Mouse (Mus musculus) mammary gland, adult 2 months (tissue): ENCODE measurements around the gene Epor. TPM values are rescaled to one million over a fixed set of nuclear protein-coding genes. Genes with fewer than 3 reads are reported as not detected.

Experiments used
- polyA plus RNA-seq: library from polyadenylated mRNA; depleted of rRNA; stranded (reverse); fragments of >200 nt; gene quantifications from 2 replicates; pipeline ENCODE4 v1.2.3, GENCODE M21; 2012; ENCODE audit warnings: low replicate concordance; rRNA removed

Gene Epor
- polyA plus RNA-seq: 14.0 and 19.5 TPM in 2 replicates

DNA sequence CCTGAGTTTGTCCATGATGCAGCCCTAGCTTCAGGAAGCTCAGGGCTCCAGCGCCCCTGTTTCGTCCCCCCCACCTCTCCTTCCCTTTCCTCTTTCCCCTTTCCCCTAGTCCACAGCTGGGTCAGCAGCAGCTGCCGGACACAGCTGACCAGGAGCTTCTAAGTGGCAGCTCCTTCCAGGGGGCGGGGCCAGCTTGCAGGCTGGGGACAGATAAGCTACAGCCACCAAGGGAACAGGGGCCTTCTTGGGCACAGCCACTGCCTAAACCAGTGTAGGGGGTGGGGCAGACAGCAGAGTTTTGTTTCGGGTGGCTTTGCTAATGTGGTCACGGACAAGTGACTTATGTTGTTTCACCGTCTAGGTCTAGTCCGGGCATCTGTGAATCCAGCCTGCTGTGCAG lies at the start of gene Epor:
Gene Epor (minus strand): TSS at position 90 of the 400 bp plus-strand sequence.

GRCm38 (mm10) chr9:22002194-22003162 lies 39.2 kb upstream of the Epor start, which contains the start of the genes Ccdc151 and Prkcsh:
Ccdc151 (minus strand) TSS chr9:22002634.
Prkcsh (plus strand) TSS chr9:22002806.

DNA sequence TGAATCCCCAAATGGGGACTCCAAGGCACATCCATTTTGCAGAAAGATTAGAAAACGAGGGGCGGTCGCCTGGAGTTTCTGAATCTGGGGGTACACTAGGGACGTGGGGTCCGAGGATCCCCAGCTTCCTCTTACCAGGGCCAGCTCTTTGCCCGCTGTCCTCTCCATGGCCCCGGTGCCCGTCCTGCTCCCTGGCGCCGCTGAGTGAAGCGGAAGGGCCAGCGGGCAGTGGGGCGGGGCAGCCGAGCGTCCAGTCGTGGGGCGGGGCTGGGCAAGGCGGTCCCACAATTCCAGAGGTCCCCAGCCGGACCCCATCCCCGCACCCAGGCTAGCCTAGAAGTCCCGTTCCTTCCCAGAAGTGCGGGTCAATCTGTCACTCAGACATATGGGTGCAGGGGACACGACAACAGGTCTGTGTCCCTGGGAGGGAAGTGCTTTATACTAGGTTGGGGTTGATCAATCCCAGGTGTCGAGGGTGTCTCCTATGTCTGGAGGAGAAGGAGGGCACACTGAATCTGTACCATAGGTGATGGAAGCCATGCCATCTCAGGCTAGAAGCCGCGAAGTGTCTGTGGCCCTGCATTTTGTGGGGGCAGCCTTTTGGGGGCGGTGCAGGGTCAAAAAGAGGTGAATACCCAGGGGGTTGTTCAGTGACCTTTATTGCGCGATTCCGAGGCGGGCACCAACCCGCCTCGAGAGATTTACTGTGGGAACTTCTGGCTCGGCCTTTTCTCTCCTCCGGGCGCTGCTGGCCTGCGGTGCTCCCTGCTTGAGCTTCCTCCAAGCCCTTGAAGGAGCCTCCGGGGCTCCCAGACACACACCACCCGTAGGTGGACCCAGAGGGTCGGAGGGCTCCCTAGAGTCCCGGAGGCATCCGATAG lies 26.2 kb upstream of the Epor start, which contains the start of gene Rgl3:
Gene Rgl3 (minus strand): TSS at position 217 of the 881 bp plus-strand sequence.

GRCm38 (mm10) chr9:21955570-21956281 lies 7.6 kb downstream of the Epor start, which contains the start of gene Swsap1:
Swsap1 (plus strand) TSS chr9:21955755.

GRCm38 (mm10) chr9:21936692-21937570 lies 26.4 kb downstream of the Epor start, which contains the start of gene Plppr2:
Plppr2 (plus strand) TSS chr9:21937033.

GRCm38 (mm10) chr9:21927208-21927753 lies 36.0 kb downstream of the Epor start, which contains the start of the genes Ccdc159 and Tmem205:
Ccdc159 (plus strand) TSS chr9:21927471.
Tmem205 (minus strand) TSS chr9:21927556.

GRCm38 (mm10) chr9:21918035-21918592 lies 45.2 kb downstream of the Epor start, which contains the start of gene Rab3d:
Rab3d (minus strand) TSS chr9:21918192.

Other genes starting within 250 kb of the Epor start
- 45.5 and 51.9 TPM in 2 replicates for gene Ldlr, start 240.0 kb downstream of the Epor start, polyA plus RNA-seq
- 1.5 and 2.2 TPM in 2 replicates for gene Spc24, start 203.2 kb downstream of the Epor start, polyA plus RNA-seq
- gene Kank2, start 164.8 kb downstream of the Epor start, polyA plus RNA-seq: 46.1 and 74.2 TPM in 2 replicates
- gene Angptl8, start 128.0 kb downstream of the Epor start, polyA plus RNA-seq: 133 and 228 TPM in 2 replicates
- 77.8 and 82.0 TPM in 2 replicates for gene Dock6, start 110.9 kb downstream of the Epor start, polyA plus RNA-seq
- gene Rab3d, start 45.3 kb downstream of the Epor start, polyA plus RNA-seq: 114 and 133 TPM in 2 replicates
- gene Ccdc159, start 36.0 kb downstream of the Epor start, polyA plus RNA-seq: 5.7 and 9.4 TPM in 2 replicates
- 229 and 258 TPM in 2 replicates for gene Tmem205, start 36.0 kb downstream of the Epor start, polyA plus RNA-seq
- gene Plppr2, start 26.5 kb downstream of the Epor start, polyA plus RNA-seq: 15.2 and 35.3 TPM in 2 replicates
- 5.3 and 10.7 TPM in 2 replicates for gene Swsap1, start 7.8 kb downstream of the Epor start, polyA plus RNA-seq
- 25.8 and 37.5 TPM in 2 replicates for gene Rgl3, start 25.9 kb upstream of the Epor start, polyA plus RNA-seq
- 0.20 TPM in 1 of 2 replicates, not detected in the other for gene Ccdc151, start 39.1 kb upstream of the Epor start, polyA plus RNA-seq
- 63.2 and 64.1 TPM in 2 replicates for gene Prkcsh, start 39.3 kb upstream of the Epor start, polyA plus RNA-seq
- 0.12 and 0.13 TPM in 2 replicates for gene Elavl3, start 88.5 kb upstream of the Epor start, polyA plus RNA-seq
- gene Gm49318, start 107.8 kb upstream of the Epor start, polyA plus RNA-seq: not detected in 2 replicates
- gene Zfp653, start 107.9 kb upstream of the Epor start, polyA plus RNA-seq: 16.2 and 26.2 TPM in 2 replicates
- 50.9 and 75.0 TPM in 2 replicates for gene Ecsit, start 121.9 kb upstream of the Epor start, polyA plus RNA-seq
- 52.5 and 58.1 TPM in 2 replicates for gene Cnn1, start 135.7 kb upstream of the Epor start, polyA plus RNA-seq
- gene Elof1, start 153.7 kb upstream of the Epor start, polyA plus RNA-seq: 138 and 169 TPM in 2 replicates
- 477 and 607 TPM in 2 replicates for gene Acp5, start 172.2 kb upstream of the Epor start, polyA plus RNA-seq
- 49.0 and 67.1 TPM in 2 replicates for gene Pigyl, start 193.3 kb upstream of the Epor start, polyA plus RNA-seq
- gene Zfp872, start 224.6 kb upstream of the Epor start, polyA plus RNA-seq: 0.11 and 0.30 TPM in 2 replicates